Mouse (Mus musculus) mouse embryonic stem cell (cell line): ENCODE data around the gene Map6d1.

Experiments
- in situ Hi-C, 2 experiments: fragments of 300-500 bp; cut with MboI; formaldehyde crosslinking; loops; 1 replicate in 1 of 2; 3 replicates in 1 of 2; pipeline ENCODE4 v1.14.3; 2019 to 2020; ENCODE audit warnings: low sequenced_read_pairs in 2 of 2, low pct_unique_long_range_greater_than_20kb in 1 of 2, mixed read lengths in 1 of 2; ENCODE audit not compliant: unreplicated experiment in 1 of 2

The Map6d1 gene

DNA sequence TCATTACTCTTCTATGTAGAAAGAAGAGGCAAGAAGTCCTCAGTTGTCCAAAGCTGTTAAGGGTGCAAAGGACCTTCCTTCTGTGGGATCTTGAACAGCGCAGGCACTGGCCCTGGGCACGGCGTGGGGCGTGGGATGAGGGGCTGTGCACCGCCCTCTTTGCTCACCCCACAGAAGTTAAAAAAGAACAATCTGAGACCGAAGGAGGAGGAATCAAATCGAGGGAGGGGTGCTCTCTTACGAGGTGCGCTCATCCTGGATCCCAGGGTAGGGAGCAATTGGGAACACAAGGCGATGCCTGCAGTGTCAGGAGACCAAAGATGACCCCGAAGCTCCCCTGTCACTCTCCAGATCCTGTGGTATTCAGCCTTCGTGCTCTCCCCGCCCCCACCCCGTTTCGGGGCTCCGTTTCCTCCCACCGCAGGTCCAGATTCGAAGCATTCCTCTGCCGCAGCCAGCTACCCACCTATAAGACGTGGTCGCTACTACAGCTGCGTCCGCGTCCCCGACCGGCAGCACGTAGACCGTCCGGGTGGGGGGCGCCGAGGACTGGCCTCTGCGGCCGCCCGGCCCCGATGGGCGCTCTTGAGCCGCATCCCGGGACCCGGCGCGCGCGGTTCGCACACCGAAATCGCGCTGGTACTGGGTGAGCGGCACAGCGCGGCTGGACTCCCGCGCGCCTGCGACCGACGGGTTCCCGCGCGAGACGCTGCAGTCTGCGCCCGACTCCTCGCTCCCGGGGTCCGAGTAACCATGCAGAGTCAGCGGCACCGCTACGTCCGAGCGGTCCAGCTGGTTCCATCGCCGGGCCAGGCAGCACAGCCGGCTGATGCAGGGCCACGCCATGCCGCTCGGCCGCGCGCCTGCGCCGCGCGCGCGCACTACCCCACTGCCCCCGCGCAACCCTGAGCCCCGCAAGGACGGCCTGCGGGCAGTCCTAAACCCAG is at the start of gene Map6d1:
Gene Map6d1, minus strand, starts transcription at position 891 of the 947 bp plus-strand sequence.
- in situ Hi-C loops = no loop called here

GRCm38 (mm10) chr16:20280238-20280637 is 39.1 kb upstream of the Map6d1 start:
- in situ Hi-C loops = no loop called here

- in situ Hi-C loops = no loop called here
Measured at GRCm38 (mm10) chr16:20279395-20279794, 38.2 kb upstream of the Map6d1 start.

DNA sequence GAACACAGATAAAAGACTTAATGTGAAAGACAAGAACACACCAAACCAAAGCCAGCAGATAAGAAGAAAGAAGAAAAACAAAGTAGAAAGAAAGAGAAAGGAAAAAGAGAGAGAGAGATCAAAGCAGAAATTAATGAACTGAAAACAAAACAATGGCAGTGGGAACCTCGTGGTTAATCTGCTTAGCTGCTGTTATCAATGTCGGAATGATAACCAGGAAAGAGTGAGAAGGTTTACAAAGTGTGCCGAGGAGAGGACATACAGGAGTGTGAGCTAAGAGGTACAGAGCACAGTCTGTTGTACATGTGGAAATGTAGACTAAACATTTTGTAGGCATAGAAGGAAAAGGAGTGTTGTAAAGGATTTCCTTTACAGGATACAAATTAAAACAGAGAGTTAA is 31.8 kb upstream of the Map6d1 start:
- in situ Hi-C loops = no loop called here

- in situ Hi-C loops = no loop called here
Measured at GRCm38 (mm10) chr16:20271339-20271738, 30.2 kb upstream of the Map6d1 start.

DNA sequence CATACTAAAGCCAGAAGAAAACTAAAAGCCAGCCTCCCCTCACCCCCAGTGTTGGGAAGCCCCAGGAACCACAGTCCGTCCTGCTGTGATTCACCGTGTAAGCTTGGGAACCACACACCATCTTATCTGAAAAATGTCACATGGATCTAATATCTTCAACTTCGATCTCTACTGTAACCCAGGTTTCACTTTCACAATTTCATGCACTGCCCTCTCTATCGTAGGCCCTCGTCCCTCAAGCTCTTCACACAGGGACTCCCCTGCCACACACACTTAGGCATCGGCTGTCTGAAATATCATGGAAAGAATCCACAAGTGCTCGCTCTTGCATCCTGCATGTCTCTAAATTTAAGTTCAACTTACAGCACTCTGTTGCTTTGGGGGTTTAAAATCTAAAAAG is 23.9 kb upstream of the Map6d1 start:
- in situ Hi-C loops = no loop called here

DNA sequence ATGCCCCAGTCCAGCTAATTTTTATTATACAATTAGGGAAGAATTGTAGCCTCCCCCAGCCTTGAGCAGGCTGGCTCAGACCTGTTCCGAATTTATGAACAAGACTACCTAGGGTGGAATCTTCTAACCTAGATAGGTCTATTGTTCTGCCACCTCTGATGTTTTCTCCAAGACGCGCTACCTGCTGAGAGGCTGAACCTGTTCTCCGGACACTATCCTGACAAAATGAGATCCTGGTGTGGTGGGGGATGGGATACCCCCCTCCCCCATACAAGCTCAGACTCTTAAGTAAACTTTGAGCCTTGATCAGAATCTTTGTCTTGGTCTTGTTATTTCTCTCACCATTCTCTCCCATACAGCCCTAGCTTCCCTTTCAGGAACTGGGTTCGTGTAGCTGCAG is 16.8 kb upstream of the Map6d1 start:
- in situ Hi-C loops = no loop called here

GRCm38 (mm10) chr16:20248442-20249174 is 7.5 kb upstream of the Map6d1 start:
- in situ Hi-C loops = no loop called here

DNA sequence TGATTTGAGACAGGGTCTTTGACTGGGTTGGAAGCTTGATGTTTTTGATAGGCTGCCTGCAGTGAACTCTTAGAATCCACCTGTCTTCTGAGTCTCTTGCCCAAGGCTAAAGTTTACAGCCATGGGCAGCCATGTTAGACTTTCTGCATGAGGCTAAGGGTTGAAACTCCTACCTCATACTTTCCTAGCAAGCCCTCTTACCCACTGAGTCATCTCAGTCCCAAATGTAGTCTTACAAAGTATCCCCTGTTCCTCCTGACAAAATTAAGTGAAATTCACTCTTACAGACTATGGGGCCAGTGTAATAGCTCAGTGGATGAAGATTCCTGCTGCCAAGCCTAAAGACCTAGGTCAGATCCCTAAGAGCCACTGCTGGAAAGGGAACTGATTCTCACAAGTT is 5.9 kb upstream of the Map6d1 start:
- in situ Hi-C loops = no loop called here

DNA sequence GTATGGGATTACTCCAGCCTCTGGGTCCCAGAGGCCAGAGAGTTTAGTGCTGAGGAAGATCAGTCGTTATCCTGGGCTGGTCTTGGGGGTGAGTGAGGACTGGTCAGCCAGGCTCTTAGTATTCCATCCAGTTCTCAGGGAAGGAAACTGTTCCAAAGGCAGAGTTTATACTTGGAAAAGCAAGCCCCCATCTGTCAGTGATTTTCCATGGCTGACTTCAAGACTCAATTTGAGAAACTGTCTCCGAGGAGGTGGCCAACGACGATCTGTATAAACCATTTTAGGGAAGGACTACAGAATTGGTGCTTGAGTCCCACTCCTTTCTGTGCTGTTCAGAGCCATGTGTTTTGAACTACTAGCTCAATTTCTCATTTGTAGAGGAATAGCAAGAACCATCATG is 2.5 kb downstream of the Map6d1 start:
- in situ Hi-C loops = no loop called here

DNA sequence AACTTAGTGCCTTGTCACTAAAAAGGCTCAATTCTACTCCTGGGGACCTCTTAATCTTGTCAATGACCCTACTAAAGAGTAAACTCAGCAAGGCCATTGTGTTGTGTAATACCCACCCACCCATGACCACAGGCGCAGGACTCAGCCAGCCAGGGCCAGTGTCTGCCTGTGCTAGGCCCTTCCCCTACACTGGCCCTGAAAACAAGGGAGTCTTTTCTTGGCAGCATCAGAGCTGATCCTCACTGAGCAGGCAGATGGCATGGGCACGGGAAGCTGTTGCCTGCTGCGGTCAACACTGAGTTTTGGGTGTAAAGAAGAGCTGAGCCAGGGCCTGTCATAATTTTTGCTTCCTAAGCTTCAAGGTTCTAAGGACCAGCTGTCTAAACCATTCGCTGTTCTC is 3.7 kb downstream of the Map6d1 start:
- in situ Hi-C loops = no loop called here

DNA sequence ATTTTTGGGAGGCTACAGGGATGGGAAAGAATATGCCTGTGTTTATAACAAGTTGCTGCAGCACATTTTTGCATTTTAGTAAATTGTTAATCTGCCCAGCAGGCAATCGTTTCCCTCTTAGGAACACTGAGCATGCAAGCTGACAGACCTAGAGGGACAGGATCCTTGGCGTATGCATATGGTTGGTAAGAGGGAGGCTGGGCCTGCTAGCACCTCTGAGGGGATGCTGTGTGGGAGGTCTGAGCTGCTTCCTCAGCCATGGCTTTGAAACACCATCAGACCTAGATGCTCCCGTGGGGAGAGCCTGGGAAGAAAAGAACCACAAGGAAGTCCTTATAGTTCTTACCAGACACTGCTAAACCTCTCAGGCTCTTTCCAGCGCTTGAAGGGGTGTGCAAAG is 6.8 kb downstream of the Map6d1 start:
- in situ Hi-C loops = no loop called here

GRCm38 (mm10) chr16:20228167-20228566 is 13.0 kb downstream of the Map6d1 start:
- in situ Hi-C loops = no loop called here

DNA sequence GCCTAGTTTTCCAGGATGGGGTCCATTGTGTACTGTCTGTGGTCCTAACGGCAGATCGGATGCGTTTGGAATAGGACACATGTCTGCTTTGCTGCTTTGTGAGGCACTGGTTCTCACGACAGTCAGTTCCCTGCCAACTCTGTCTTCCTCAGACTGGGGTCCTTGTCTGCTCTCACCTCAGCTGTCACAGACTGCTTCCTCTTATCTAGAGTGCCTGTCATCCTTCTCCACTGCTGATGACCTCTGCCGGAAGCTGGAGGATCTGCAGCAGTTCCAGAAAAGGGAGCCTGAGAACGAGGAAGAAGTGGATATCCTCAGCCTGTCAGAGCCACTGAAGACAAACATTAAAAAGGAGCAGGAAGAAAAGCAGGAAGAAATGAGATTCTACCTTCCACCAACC is 13.7 kb downstream of the Map6d1 start:
- in situ Hi-C loops = no loop called here

GRCm38 (mm10) chr16:20226676-20227075 is 14.5 kb downstream of the Map6d1 start:
- in situ Hi-C loops = no loop called here

DNA sequence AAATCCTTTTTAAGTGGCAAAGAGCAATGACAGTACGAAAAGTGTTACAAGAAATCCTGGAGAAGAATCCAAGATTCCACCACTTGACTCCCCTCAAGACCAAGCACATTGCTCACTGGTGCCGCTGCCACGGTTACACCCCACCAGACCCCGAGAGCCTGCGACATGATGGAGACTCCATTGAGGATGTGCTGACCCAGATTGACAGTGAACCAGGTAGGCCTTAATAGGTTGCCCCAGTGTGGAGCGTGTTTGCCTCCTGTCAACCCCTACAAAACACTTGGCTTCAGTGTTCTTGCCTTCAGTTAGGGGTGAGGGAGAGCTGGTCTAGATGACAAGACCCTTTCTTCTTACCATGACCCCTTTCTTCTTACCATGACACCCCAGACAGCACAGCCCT is 18.4 kb downstream of the Map6d1 start:
- in situ Hi-C loops = no loop called here

DNA sequence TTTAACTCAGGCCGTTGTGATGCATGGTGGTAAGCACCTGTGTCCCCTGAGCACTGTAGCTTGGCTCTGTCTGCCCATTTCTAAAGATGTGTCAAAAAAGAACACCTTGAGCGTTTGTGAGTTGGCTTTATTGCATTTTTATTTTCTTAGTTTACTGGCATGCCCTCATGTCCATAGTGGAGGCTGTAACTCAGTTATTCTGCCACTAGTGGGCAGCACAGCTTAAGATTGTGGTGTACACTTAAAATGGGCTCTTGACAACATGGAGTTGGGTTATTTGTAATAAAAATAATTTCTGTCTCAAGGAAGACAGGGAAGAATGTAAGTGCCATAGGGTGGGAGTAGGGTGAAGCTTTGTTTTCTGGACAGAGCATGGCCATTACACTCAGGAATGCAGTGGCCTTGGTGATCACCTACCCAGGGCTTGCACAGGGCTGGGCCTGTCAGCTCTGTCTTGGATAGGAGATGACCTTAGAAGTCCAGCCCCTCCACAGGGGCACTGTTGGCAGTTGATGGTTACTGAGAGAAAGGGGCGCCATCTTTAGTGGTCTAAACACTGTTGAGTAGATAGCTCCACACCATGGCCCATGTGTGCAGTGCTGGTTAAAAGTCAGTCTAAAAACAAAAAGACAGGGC is 27.4 kb downstream of the Map6d1 start:
- in situ Hi-C loops = no loop called here

DNA sequence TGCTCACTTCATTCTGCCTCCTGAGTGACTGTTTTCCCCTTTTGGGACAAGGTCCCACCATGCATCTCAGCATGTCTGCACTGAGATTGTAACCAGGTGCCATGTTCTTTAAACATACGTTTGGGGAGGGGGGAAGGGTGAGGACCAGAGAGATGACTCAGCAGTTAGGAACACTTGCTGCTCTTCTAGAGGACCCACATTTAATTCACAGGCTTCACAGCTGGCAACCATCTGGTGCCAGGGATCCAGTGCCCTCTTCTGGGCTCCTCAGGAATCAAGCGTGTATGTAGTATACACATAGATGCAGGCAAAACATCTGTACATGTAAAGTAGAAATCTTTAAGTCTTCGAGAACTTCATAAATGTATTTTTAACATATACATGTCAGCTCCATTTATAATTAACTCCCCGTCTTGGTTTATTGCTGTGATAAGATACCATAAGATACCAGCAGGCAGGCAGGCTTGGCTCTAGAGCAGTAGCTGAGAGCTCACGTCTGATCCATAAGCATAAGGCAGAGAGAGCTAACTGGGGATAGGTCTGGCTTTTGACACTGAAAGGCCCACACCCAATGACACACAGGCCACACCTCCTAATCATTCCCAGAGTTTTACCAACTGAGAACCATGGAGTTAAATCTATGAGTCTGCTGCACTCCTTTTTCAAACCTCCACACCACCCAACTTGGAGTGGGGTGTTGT is 41.5 kb downstream of the Map6d1 start:
- in situ Hi-C loops = no loop called here

DNA sequence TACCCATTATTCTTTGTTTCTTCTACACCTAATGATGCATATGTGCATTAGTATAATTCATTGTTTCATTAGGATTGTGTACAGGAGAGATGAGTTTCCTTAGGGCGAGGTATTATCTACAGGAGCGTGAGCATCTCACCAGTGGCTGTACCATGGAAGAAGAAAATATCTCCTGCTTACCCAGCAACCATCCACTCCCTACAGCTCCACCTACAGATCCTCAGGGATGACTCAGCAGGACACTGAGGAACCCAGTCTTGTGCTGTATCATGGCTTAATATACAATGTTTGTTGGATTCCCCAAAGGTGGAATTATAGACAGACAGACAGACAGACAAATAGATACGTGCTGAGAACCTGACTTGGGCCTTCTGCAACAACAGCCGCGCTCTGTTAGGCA is 44.2 kb downstream of the Map6d1 start:
- in situ Hi-C loops = no loop called here
